Mouse (Mus musculus): ENCODE measurements around the gene Mrto4. TPM values are rescaled to one million over a fixed set of nuclear protein-coding genes. Genes with fewer than 3 reads are reported as not detected.

Mrto4 gene
- polyA plus RNA-seq, 1 experiment from 2014 or later: 85.6 TPM

DNA sequence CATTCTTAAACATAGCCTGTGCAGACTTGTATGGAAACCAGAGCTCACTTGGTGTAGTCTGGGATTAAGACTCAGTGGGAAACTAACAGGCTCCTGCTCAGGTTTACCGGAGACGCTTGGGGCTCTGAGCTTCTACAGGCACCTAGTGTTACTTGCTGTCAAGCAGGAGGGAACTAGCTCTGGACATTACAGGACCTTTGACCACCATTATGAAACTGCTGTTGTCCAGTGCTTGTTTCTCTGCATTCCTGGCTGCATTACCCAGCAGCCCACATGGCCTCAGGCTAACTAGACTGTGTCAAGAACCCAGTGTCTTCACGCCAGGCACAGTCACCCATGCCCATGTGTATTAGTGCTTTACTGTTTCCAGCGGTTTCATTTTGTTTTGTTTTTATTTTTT lies 20.8 kb upstream of the Mrto4 start:
- no peaks in the 10 kb centered on the region for H3K4me1 ChIP-seq (replicated peaks)
- ATAC-seq (ENCODE audit: low FRiP score, low read depth): no peak
- no peaks in the 10 kb centered on the region for H3K27me3 ChIP-seq
- no peak overlapping the region for H3K4me2 ChIP-seq
- H3K36me3 ChIP-seq: peaks cover 75% of the 10 kb centered on the region
- no peaks in the 10 kb centered on the region for H3K9me3 ChIP-seq
- no peak overlapping the region for H3K9ac ChIP-seq
- no peak overlapping the region for H3K4me3 ChIP-seq
- no peak overlapping the region for H3K27ac ChIP-seq (replicated peaks)
- WGBS: 92% methylated on average over 4 of the region's 4 CpGs

GRCm38 (mm10) chr4:139368038-139368437 lies 15.7 kb upstream of the Mrto4 start:
- Histone ChIP-seq H3K27me3 (no peaks in the 10 kb centered on the region), H3K27ac (replicated peaks) (no peak overlapping the region), H3K4me3 (no peak overlapping the region), H3K4me2 (no peak overlapping the region), H3K9me3 (no peaks in the 10 kb centered on the region), H3K4me1 (replicated peaks) (no peaks in the 10 kb centered on the region), H3K36me3 (peaks cover 90% of the 10 kb centered on the region), H3K9ac (no peak overlapping the region)
- 99% methylated on average over 5 of the region's 5 CpGs for WGBS
- no peak for ATAC-seq (ENCODE audit: low FRiP score, low read depth)

DNA sequence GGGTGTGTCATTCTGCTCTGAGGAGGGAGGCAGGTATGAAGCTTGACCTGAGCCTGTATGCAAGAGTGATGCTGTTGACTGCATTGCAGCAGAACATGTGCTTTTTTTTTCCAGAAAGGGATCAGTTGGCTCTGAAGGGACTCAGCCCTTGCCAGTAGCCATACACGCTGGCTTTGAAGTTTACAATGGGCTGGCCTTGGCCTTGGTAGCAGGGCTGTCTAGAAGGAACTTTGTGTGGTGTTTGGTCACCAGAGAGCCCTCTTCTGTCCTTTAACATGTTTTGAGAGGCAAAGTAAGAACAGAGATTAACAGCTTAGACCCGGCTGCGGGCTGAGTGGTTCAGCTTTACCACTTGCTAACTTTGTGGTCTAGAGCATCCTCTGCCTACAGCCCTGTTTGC lies 15.0 kb upstream of the Mrto4 start:
- Histone ChIP-seq H3K27me3 (no peaks in the 10 kb centered on the region), H3K4me1 (replicated peaks) (no peaks in the 10 kb centered on the region), H3K9ac (no peak overlapping the region), H3K4me2 (no peak overlapping the region), H3K27ac (replicated peaks) (no peak overlapping the region), H3K9me3 (no peaks in the 10 kb centered on the region), H3K4me3 (no peak overlapping the region), H3K36me3 (peaks cover 89% of the 10 kb centered on the region)
- ATAC-seq (ENCODE audit: low FRiP score, low read depth): no peak
- WGBS: 97% methylated on average over 3 of the region's 3 CpGs

DNA sequence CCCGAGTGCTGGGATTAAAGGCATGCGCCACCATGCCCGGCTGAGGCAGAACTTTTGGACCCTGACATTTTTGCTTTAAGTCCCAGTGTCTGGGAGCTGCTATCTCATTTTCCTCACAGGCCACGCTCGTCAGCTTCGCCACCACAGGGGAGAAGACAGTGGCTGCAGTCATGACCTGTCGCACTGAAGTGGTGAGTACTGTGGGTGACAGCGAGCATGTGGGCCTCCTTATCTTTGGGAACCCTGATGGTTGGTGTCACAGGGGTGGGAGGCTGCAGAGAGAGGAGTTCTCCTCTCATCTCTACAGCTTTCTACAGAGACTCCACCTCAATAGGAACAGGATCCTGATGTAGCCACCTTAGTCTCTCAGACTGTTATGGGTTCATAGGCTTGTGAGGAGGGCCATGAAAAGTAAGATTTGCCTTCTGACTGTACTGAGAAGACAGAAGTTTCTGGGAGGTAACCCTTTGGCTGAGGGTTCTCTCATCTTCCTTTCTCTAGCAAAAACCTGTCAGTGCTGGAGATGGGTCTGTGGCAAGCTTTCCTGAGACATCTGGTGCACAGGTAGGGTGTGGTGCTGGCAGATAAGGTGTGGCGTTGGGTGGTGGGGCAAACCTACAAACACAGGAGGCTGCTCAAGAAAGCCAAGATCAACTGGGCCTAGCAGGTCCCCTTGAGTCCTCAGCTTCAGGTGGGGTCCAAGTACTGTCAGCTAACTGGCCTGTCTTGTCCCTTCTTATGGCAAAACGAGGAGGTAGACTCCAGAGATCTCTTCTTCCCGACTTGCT lies 8.6 kb upstream of the Mrto4 start:
- H3K4me1 ChIP-seq (replicated peaks): no peaks in the 10 kb centered on the region

GRCm38 (mm10) chr4:139357211-139357610 lies 4.8 kb upstream of the Mrto4 start:
- peaks cover 68% of the 10 kb centered on the region for H3K36me3 ChIP-seq
- peaks cover 6% of the 10 kb centered on the region for H3K4me1 ChIP-seq (replicated peaks)
- no peak overlapping the region for H3K4me3 ChIP-seq
- no peak overlapping the region for H3K27ac ChIP-seq (replicated peaks)
- WGBS: 93% methylated on average over 3 of the region's 3 CpGs
- H3K9ac ChIP-seq: no peak overlapping the region
- no peaks in the 10 kb centered on the region for H3K27me3 ChIP-seq
- no peaks in the 10 kb centered on the region for H3K9me3 ChIP-seq
- ATAC-seq (ENCODE audit: low FRiP score, low read depth): no peak
- H3K4me2 ChIP-seq: no peak overlapping the region

More for the DNA sequence above, 8.6 kb upstream of the Mrto4 start:
- H3K27me3 ChIP-seq: no peaks in the 10 kb centered on the region
- H3K4me3 ChIP-seq: no peak overlapping the region
- no peak overlapping the region for H3K9ac ChIP-seq
- no peak overlapping the region for H3K4me2 ChIP-seq
- ATAC-seq (ENCODE audit: low FRiP score, low read depth): no peak
- H3K27ac ChIP-seq (replicated peaks): no peak overlapping the region
- 93% methylated on average over 11 of the region's 11 CpGs for WGBS
- peaks cover 87% of the 10 kb centered on the region for H3K36me3 ChIP-seq
- no peaks in the 10 kb centered on the region for H3K9me3 ChIP-seq

DNA sequence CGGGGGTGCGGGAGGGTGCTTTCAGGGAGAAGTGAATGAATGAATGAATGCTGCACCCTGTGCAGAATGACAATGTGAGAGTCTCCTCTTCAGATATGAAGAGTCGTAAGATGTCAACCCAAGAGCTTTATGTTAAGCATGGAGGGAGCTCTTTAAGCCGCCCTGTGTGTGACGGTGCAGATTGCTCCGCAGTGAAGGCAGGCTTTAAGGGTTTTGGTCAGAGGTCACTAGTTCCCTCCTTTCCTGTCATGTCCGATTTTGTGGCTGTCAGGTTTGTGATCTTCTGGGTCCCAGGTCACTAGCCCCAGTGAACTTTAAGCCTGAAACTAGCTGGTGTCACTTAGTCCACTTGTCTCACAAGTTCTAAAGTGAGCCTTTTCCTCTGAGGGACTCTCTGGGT lies 456 bp upstream of the Mrto4 start:
- Histone ChIP-seq H3K4me2 (peak overlapping the region; percentile 94), H3K27me3 (no peaks in the 10 kb centered on the region), H3K4me1 (replicated peaks) (peaks cover 19% of the 10 kb centered on the region), H3K36me3 (peaks cover 34% of the 10 kb centered on the region), H3K9ac (peak overlapping the region; percentile 86), H3K27ac (replicated peaks) (peak overlapping the region; percentile 97), H3K9me3 (no peaks in the 10 kb centered on the region), H3K4me3 (peak overlapping the region; percentile 72)
- 0 out of 2 replicates have a peak, but pooled peaks have one; percentile 9 for ATAC-seq (ENCODE audit: low FRiP score, low read depth)
- WGBS: 1% methylated on average over 7 of the region's 7 CpGs

GRCm38 (mm10) chr4:139345416-139346019 lies 6.9 kb downstream of the Mrto4 start:
- Histone ChIP-seq H3K4me2 (no peak overlapping the region), H3K9me3 (no peaks in the 10 kb centered on the region), H3K9ac (no peak overlapping the region), H3K4me3 (no peak overlapping the region), H3K4me1 (replicated peaks) (peaks cover 2% of the 10 kb centered on the region), H3K36me3 (peaks cover 19% of the 10 kb centered on the region), H3K27me3 (no peaks in the 10 kb centered on the region), H3K27ac (replicated peaks) (no peak overlapping the region)
- 72% methylated on average over 23 of the region's 23 CpGs for WGBS
- ATAC-seq (ENCODE audit: low FRiP score, low read depth): no peak

- WGBS: 66% methylated on average over 5 of the region's 5 CpGs
- Histone ChIP-seq H3K9ac (no peak overlapping the region), H3K9me3 (no peaks in the 10 kb centered on the region), H3K27me3 (no peaks in the 10 kb centered on the region), H3K36me3 (peaks cover 19% of the 10 kb centered on the region), H3K4me2 (no peak overlapping the region), H3K4me3 (no peak overlapping the region), H3K27ac (replicated peaks) (no peak overlapping the region), H3K4me1 (replicated peaks) (no peaks in the 10 kb centered on the region)
- ATAC-seq (ENCODE audit: low FRiP score, low read depth): no peak
Observed at GRCm38 (mm10) chr4:139343718-139344117, 8.7 kb downstream of the Mrto4 start.

DNA sequence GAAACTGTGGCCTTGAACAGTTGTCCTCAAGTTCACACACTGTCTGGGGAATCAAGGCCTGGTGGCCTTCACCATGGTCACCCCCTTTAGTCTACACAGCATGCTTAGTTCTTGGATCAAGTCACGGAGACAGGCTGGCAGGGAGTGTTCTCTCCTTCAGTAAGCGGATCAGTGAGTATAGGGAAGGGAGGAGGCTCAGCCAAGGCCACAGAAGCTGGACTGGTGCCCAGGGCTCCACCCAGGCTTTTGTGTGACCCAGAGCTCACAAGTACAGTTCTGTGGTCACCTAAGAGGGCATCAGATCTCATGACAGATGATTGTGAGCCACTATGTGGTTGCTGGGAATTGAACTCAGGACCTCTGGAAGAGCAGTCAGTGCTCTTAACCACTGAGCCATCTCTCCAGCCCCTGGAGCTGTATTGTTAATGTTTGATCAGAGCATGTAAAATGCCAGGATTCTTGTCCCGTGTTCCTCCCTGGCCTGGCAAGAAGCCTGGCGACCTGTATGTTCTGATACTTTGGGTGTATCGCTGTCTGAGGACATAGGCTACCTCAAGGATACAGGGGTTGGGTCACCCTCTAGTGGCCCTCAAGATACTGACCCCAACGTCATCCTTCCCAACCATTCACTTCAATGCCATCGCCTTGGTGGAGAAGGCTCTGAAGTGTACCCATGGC lies 10.7 kb downstream of the Mrto4 start:
- no peak overlapping the region for H3K4me2 ChIP-seq
- no peaks in the 10 kb centered on the region for H3K4me1 ChIP-seq (replicated peaks)
- peaks cover 8% of the 10 kb centered on the region for H3K36me3 ChIP-seq
- H3K9ac ChIP-seq: no peak overlapping the region
- WGBS: 77% methylated on average over 7 of the region's 7 CpGs
- peaks cover 9% of the 10 kb centered on the region; the same call in 1 of the 2 replicates for H3K27me3 ChIP-seq
- no peak overlapping the region for H3K27ac ChIP-seq (replicated peaks)
- ATAC-seq (ENCODE audit: low FRiP score, low read depth): no peak
- H3K4me3 ChIP-seq: no peak overlapping the region
- H3K9me3 ChIP-seq: no peaks in the 10 kb centered on the region

GRCm38 (mm10) chr4:139340835-139341234 lies 11.5 kb downstream of the Mrto4 start:
- H3K27me3 ChIP-seq: peaks cover 9% of the 10 kb centered on the region; the same call in 1 of the 2 replicates
- H3K4me1 ChIP-seq (replicated peaks): no peaks in the 10 kb centered on the region
- H3K4me2 ChIP-seq: no peak overlapping the region
- H3K36me3 ChIP-seq: no peaks in the 10 kb centered on the region; the same call in 1 of the 2 replicates
- 86% methylated on average over 4 of the region's 4 CpGs for WGBS
- no peaks in the 10 kb centered on the region for H3K9me3 ChIP-seq
- ATAC-seq (ENCODE audit: low FRiP score, low read depth): no peak
- no peak overlapping the region for H3K27ac ChIP-seq (replicated peaks)
- H3K4me3 ChIP-seq: no peak overlapping the region
- H3K9ac ChIP-seq: no peak overlapping the region

DNA sequence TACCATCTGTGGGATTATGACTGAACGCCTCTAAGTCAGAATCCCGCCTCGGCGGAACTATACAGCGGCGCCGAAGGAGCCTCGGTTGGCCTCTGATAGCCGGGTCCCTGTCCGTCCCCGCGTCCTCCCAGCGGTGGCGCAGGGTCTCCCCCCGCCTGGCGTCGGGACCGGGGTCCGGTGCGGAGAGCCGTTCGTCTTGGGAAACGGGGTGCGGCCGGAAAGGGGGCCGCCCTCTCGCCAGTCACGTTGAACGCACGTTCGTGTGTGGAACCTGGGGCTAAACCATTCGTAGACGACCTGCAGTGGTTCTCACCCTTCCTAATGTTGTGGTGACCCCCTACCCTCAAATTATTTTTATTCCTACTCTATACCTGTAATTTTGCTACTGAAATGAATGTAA lies 14.2 kb downstream of the Mrto4 start:
- 63% methylated on average over 33 of the region's 33 CpGs for WGBS

More for the DNA sequence above, 14.2 kb downstream of the Mrto4 start:
- no peak overlapping the region for H3K4me2 ChIP-seq
- no peaks in the 10 kb centered on the region for H3K4me1 ChIP-seq (replicated peaks)
- H3K27me3 ChIP-seq: peaks cover 9% of the 10 kb centered on the region; the same call in 1 of the 2 replicates
- H3K36me3 ChIP-seq: no peaks in the 10 kb centered on the region
- no peaks in the 10 kb centered on the region for H3K9me3 ChIP-seq
- no peak for ATAC-seq (ENCODE audit: low FRiP score, low read depth)
- no peak overlapping the region for H3K27ac ChIP-seq (replicated peaks)
- no peak overlapping the region for H3K9ac ChIP-seq
- H3K4me3 ChIP-seq: no peak overlapping the region

All from hindbrain, embryonic 15.5 days (tissue).